Mouse (Mus musculus): ENCODE data around the gene Golm1. TPM values are rescaled to one million over a fixed set of nuclear protein-coding genes. Genes with fewer than 3 reads are reported as not detected.

The Golm1 gene
- polyA plus RNA-seq (2012; rRNA removed; ENCODE audit: low replicate concordance) = 4.7 and 7.2 TPM in 2 replicates

DNA sequence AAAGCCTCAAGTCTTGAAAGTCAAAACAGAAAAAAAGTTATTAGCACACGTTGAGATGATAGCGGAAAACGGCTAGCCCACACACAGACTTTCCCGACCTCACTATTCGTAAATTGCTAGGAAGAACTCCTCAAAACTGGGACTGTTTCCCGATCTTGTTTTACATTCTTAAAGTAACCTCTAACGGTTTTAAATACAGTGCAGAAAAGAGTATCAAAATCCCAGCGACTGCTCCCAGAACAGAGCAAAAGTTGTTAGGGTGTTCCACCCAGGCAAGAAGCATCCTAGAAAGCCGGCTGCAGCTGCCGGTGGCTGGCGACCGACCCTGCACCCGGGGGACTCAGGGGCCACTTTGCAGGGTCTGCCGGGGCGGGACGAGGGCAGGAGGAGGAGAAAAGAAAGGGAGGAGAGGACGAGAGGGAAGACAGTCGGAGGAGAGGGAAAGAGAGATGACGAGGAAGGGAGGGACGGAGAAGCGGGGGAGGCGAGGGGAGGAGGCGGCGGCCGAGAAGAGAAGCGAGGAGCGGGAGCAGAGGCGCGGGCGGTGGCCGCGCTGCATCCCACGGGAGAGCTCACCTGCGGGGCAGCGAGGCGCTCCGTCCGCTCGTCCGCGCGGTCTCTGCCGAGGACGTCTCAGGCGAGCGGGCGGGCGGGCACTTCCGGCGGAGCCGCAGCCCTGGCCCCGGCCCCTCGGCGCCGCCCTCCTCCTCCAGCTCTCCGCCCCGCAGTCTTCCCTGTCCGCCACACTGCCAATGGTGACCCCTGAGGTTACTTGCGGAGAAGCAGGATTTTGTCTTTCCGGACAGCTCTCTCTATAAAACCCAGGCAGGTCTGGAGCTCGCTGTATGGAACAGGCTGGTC lies at the start of gene Golm1:
TSS of gene Golm1 (minus strand) at position 661 of the 861 bp plus-strand sequence.

GRCm38 (mm10) chr13:59711984-59712383 lies 36.4 kb upstream of the Golm1 start, which contains the start of gene Spata31d1b:
Gene Spata31d1b, plus strand, starts transcription at chr13:59712284.

DNA sequence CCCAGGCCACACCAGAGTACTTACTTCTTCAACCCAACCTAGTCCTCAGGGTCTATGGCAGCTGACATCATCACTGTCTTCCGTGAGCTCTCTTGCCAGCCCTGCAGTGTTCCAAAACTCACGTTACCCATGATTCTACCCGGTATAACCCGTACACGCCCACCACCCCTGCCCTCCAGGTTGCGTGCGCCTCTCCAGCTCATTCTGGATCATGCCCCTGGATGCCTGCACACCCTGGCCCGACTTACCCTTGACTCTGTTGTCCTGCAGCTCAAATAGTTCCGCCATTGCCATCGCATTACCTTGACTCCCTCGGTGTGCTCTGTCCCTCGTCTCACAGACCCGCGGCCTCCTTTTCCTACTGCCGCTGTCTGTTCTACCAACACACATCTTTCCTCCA lies 34.6 kb upstream of the Golm1 start, which contains the start of gene Spata31d1a:
TSS of gene Spata31d1a (minus strand) at position 101 of the 400 bp plus-strand sequence.

GRCm38 (mm10) chr13:59694008-59694407 lies 18.4 kb upstream of the Golm1 start, which contains the start of gene 4921517D22Rik:
Gene 4921517D22Rik, minus strand, starts transcription at chr13:59694108.

GRCm38 (mm10) chr13:59584947-59585647 lies 90.5 kb downstream of the Golm1 start, which contains the start of the genes Agtpbp1 and Naa35:
Gene Agtpbp1, minus strand, starts transcription at chr13:59585227.
Gene Naa35, plus strand, starts transcription at chr13:59585259.

Other genes with a start within 250 kb of the Golm1 start
- 5.5 and 11.1 TPM in 2 replicates for gene Agtpbp1, start 90.6 kb downstream of the Golm1 start, polyA plus RNA-seq (2012; rRNA removed; ENCODE audit: low replicate concordance)
- gene Naa35, start 90.6 kb downstream of the Golm1 start, polyA plus RNA-seq (2012; rRNA removed; ENCODE audit: low replicate concordance) = 21.6 and 64.3 TPM in 2 replicates
- gene 4921517D22Rik, start 18.3 kb upstream of the Golm1 start, polyA plus RNA-seq (2012; rRNA removed; ENCODE audit: low replicate concordance) = not detected in 2 replicates
- gene Spata31d1a, start 34.5 kb upstream of the Golm1 start, polyA plus RNA-seq (2012; rRNA removed; ENCODE audit: low replicate concordance) = not detected in 2 replicates
- 0.47 and 0.50 TPM in 2 replicates for gene Spata31d1b, start 36.5 kb upstream of the Golm1 start, polyA plus RNA-seq (2012; rRNA removed; ENCODE audit: low replicate concordance)
- not detected in 2 replicates for gene Spata31d1d, start 55.9 kb upstream of the Golm1 start, polyA plus RNA-seq (2012; rRNA removed; ENCODE audit: low replicate concordance)
- gene 1700014D04Rik, start 70.9 kb upstream of the Golm1 start, polyA plus RNA-seq (2012; rRNA removed; ENCODE audit: low replicate concordance) = not detected in 2 replicates
- 75.3 and 234 TPM in 2 replicates for gene Isca1, start 94.0 kb upstream of the Golm1 start, polyA plus RNA-seq (2012; rRNA removed; ENCODE audit: low replicate concordance)
- gene Gm49354, start 106.4 kb upstream of the Golm1 start, polyA plus RNA-seq (2012; rRNA removed; ENCODE audit: low replicate concordance) = not detected in 2 replicates
- 19.6 and 30.2 TPM in 2 replicates for gene Tut7, start 147.3 kb upstream of the Golm1 start, polyA plus RNA-seq (2012; rRNA removed; ENCODE audit: low replicate concordance)

Data from mammary gland, adult 2 months (tissue).